Mouse (Mus musculus): Measurements from ENCODE around the gene Nkiras2. TPM values are rescaled to one million over a fixed set of nuclear protein-coding genes. Genes with fewer than 3 reads are reported as not detected.
A peak's percentile ranks its signal among the peaks of the same experiment; 100 is the strongest.

Nkiras2 gene
- polyA plus RNA-seq, 1 experiment from 2014 or later: 122 TPM

GRCm38 (mm10) chr11:100619485-100619975 lies 486 bp downstream of the Nkiras2 start:
- Histone ChIP-seq H3K27me3 (no peaks in the 10 kb centered on the region), H3K4me1 (replicated peaks) (peaks cover 44% of the 10 kb centered on the region), H3K9me3 (no peaks in the 10 kb centered on the region), H3K27ac (peak overlapping the region; percentile 93), H3K4me3 (replicated peaks) (peak overlapping the region; percentile 83), H3K36me3 (peaks cover 6% of the 10 kb centered on the region), H3K9ac (replicated peaks) (peak overlapping the region; percentile 92), H3K4me2 (replicated peaks) (peak overlapping the region; percentile 88)
- under 1% methylated on average over 40 of the region's 40 CpGs for WGBS
- ATAC-seq: peak; percentile 98

DNA sequence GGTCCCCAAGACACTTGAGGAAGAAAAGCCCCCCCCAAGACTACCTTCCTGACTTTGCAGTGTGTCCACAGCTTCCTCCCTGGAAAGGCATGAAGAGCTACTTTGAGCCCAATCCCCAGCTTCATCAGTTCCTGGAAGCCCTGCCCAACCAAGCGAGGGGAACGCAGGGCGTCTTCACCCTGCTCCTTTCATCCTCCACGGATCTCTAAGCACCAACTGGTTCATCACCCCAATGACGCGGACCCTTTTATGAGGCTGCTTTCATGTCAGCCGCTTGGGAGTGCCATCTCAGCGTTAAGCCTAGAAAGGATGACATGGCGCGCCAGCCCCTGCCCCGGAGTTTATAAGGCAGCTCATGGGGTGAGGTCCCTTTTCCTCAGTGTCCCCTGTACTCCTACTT lies 938 bp downstream of the Nkiras2 start, which contains the start of gene Dnajc7:
TSS of gene Dnajc7 (minus strand) at position 187 of the 400 bp plus-strand sequence.
- no peaks in the 10 kb centered on the region for H3K9me3 ChIP-seq
- H3K36me3 ChIP-seq: peaks cover 10% of the 10 kb centered on the region
- H3K27ac ChIP-seq: peak within 1 kb of the TSS; percentile 93
- H3K4me1 ChIP-seq (replicated peaks): peaks cover 41% of the 10 kb centered on the region
- WGBS: 2% methylated on average over 11 of the region's 11 CpGs
- no peaks in the 10 kb centered on the region for H3K27me3 ChIP-seq
- H3K4me3 ChIP-seq (replicated peaks): peak within 1 kb of the TSS; percentile 83
- H3K9ac ChIP-seq (replicated peaks): peak within 1 kb of the TSS; percentile 92
- peak within 1 kb of the TSS; percentile 88 for H3K4me2 ChIP-seq (replicated peaks)
- no peak for ATAC-seq

DNA sequence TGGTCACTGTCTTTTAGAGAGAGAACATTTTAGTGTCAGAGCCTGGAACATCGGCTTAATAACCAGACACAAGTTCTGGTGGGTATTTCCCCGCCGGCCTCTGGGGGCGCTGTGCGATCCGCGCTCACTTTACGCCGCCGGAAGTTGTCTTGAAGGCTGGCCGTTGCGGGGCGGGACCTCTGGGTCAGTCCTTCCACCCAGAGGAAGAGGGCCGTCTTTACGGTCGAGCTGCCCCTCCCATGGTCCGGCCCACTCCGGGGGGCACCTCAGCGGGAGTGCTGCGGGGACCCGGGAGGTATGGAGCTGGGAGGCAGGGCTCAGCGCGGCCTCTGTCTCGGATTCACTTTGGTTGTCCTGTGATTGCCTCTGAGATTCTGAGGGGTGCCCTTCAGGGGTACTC lies 3.7 kb downstream of the Nkiras2 start:
- Histone ChIP-seq H3K9me3 (no peaks in the 10 kb centered on the region), H3K4me2 (replicated peaks) (peak overlapping the region; percentile 76), H3K36me3 (peaks cover 33% of the 10 kb centered on the region), H3K27me3 (no peaks in the 10 kb centered on the region), H3K4me1 (replicated peaks) (peaks cover 34% of the 10 kb centered on the region), H3K4me3 (replicated peaks) (peak overlapping the region; percentile 77), H3K9ac (replicated peaks) (peak overlapping the region; percentile 93), H3K27ac (peak overlapping the region; percentile 87)
- ATAC-seq: peak; percentile 55
- 0% methylated on average over 24 of the region's 24 CpGs for WGBS

DNA sequence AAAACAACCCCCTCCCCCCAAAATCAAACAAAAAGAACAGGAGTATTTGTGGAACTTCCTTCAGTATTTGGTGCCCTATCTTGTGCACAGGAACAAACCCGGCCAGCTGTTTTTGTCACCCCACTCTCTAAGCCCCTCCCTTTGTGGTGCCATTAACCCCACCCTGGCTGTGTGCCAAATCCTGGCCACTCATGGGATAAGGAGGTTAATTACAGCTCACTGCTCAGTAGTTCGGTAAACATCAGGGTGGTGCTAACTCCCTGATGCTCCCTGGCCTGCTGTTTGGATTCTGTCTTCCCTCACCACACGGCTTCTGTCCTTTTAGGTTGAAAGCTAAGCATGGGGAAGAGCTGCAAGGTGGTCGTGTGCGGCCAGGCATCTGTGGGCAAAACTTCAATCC lies 4.8 kb downstream of the Nkiras2 start:
- WGBS: 60% methylated on average over 5 of the region's 5 CpGs
- Histone ChIP-seq H3K27me3 (no peaks in the 10 kb centered on the region), H3K9me3 (no peaks in the 10 kb centered on the region), H3K4me3 (replicated peaks) (peak overlapping the region; percentile 77), H3K36me3 (peaks cover 33% of the 10 kb centered on the region), H3K9ac (replicated peaks) (peak overlapping the region; percentile 45; the same call in 1 of the 2 replicates), H3K4me2 (replicated peaks) (peak overlapping the region; percentile 76), H3K27ac (no peak overlapping the region), H3K4me1 (replicated peaks) (peaks cover 32% of the 10 kb centered on the region)
- ATAC-seq: no peak

DNA sequence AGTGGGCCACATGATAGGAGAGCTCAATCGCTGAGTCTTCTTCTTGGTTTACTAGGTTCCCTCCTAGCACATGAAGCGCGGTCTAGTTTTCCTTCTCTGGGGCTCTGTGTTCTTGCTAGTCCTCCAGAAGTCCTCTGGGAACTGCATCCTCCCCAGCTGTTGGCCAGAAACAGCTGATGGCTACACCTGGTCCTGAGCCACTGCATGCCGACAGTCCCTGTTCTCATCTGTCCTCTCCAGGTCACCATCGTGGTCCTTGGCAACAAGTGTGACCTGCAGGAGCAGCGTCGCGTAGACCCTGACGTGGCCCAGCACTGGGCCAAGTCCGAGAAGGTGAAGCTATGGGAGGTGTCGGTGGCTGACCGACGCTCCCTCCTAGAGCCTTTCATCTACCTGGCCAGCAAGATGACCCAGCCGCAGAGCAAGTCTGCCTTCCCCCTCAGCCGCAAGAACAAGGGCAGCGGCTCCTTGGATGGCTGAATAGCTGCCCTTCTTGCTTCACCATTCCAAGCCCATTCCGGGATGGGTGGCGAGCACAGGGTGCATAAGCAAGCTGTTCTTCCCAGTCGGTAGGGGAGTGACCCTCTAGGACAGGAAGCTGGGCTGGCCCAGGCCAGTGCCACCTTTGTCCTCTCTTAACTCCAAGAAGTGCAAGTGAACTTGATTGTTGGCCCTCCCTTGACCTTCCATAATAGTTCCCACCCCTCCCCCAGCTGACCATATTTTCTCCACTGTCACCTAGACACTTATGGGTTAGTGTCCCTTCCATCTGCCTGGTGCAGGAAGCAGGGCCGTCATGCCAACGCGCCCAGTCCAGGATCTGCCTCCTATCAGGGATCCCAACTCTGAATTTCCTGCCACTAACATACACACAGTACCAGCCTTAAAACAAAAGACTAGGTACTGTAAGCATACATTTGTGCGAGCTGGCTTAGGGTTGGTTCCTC lies 7.0 kb downstream of the Nkiras2 start:
- 94% methylated on average over 23 of the region's 23 CpGs for WGBS
- ATAC-seq: no peak
- Histone ChIP-seq H3K27me3 (no peaks in the 10 kb centered on the region), H3K9me3 (no peaks in the 10 kb centered on the region), H3K9ac (replicated peaks) (no peak overlapping the region), H3K4me1 (replicated peaks) (peaks cover 29% of the 10 kb centered on the region), H3K4me3 (replicated peaks) (no peak overlapping the region), H3K27ac (no peak overlapping the region), H3K36me3 (peaks cover 33% of the 10 kb centered on the region), H3K4me2 (replicated peaks) (no peak overlapping the region)

DNA sequence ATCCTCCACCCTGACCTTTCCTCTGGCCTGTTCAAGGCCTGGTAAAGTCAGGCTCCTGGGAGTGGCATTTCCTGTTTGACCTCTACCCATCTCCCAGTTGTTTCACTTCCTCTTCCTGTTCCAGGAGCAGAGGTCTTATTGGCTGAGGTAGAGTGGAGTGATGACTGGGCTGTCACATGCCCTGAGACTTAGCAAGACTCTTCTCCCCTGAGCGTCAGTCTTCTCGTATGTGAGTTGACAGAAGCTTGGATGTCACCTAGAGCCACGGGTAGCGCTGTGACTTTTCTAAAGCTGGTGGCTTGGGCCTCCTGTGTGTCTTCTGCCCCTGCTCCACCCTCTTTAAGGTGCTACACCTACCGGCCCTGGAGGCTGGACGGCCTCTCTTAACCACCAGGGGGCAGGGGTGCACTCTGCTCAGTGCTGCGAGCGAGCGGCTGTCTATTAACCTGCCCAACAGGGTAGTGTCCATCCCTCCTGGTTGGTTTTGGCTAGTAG lies 7.7 kb downstream of the Nkiras2 start:
- WGBS: 25% methylated on average over 9 of the region's 9 CpGs
- peaks cover 29% of the 10 kb centered on the region for H3K4me1 ChIP-seq (replicated peaks)
- no peak overlapping the region for H3K4me2 ChIP-seq (replicated peaks)
- H3K27ac ChIP-seq: no peak overlapping the region
- peak; percentile 62; the same call in 1 of the 2 replicates for ATAC-seq
- peaks cover 33% of the 10 kb centered on the region for H3K36me3 ChIP-seq
- no peak overlapping the region for H3K9ac ChIP-seq (replicated peaks)
- H3K27me3 ChIP-seq: no peaks in the 10 kb centered on the region
- no peaks in the 10 kb centered on the region for H3K9me3 ChIP-seq
- no peak overlapping the region for H3K4me3 ChIP-seq (replicated peaks)

GRCm38 (mm10) chr11:100628056-100628455 lies 9.0 kb downstream of the Nkiras2 start:
- ATAC-seq: no peak
- WGBS: 95% methylated on average over 5 of the region's 5 CpGs
- Histone ChIP-seq H3K9me3 (no peaks in the 10 kb centered on the region), H3K36me3 (peaks cover 33% of the 10 kb centered on the region), H3K4me3 (replicated peaks) (no peak overlapping the region), H3K27ac (no peak overlapping the region), H3K9ac (replicated peaks) (no peak overlapping the region), H3K4me1 (replicated peaks) (peaks cover 25% of the 10 kb centered on the region), H3K4me2 (replicated peaks) (no peak overlapping the region), H3K27me3 (0 out of 2 replicates have a peak, but pooled peaks cover under 1% of the 10 kb centered on the region)

- Histone ChIP-seq H3K4me3 (replicated peaks) (no peak overlapping the region), H3K9me3 (no peaks in the 10 kb centered on the region), H3K4me1 (replicated peaks) (peaks cover 18% of the 10 kb centered on the region), H3K27ac (peak overlapping the region; percentile 39; the same call in 1 of the 2 replicates), H3K4me2 (replicated peaks) (no peak overlapping the region), H3K27me3 (0 out of 2 replicates have a peak, but pooled peaks cover 2% of the 10 kb centered on the region), H3K9ac (replicated peaks) (peak overlapping the region; percentile 15; the same call in 1 of the 2 replicates), H3K36me3 (peaks cover 33% of the 10 kb centered on the region)
- ATAC-seq: 0 out of 2 replicates have a peak, but pooled peaks have one; percentile 19
- 57% methylated on average over 13 of the region's 13 CpGs for WGBS
These were observed 9.9 kb downstream of the Nkiras2 start for GRCm38 (mm10) chr11:100628862-100629352.

DNA sequence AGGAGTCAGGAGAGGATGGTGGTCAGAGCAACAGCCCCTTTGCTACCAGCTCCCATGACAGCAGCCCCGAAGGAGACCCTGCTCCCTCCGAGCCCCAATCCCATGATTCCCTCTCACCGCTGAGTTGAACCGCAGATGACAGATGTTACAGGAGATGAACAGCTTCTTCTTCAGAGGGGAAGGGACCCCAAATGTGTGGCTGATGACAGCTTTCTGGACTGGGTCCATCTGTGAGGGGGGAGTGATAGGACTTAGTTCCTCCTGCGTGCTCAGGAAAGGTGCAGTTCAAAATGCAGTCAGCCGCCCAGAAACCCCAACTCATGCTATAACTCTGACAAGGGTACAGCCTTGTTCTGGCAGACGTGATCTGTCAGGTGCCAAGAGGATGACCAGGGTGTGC lies 15.5 kb downstream of the Nkiras2 start:
- 80% methylated on average over 7 of the region's 7 CpGs for WGBS
- H3K27ac ChIP-seq: no peak overlapping the region
- no peak overlapping the region for H3K9ac ChIP-seq (replicated peaks)
- H3K9me3 ChIP-seq: no peaks in the 10 kb centered on the region
- H3K27me3 ChIP-seq: peaks cover 11% of the 10 kb centered on the region
- no peaks in the 10 kb centered on the region; the same call in 1 of the 2 replicates for H3K4me1 ChIP-seq (replicated peaks)
- H3K4me3 ChIP-seq (replicated peaks): no peak overlapping the region
- no peak for ATAC-seq
- H3K4me2 ChIP-seq (replicated peaks): no peak overlapping the region
- H3K36me3 ChIP-seq: no peaks in the 10 kb centered on the region

- Histone ChIP-seq H3K36me3 (no peaks in the 10 kb centered on the region), H3K4me2 (replicated peaks) (peak overlapping the region; percentile 71), H3K27ac (no peak overlapping the region), H3K27me3 (peaks cover 27% of the 10 kb centered on the region), H3K4me1 (replicated peaks) (peaks cover 11% of the 10 kb centered on the region), H3K4me3 (replicated peaks) (peak overlapping the region; percentile 40), H3K9ac (replicated peaks) (peak overlapping the region; percentile 60), H3K9me3 (no peaks in the 10 kb centered on the region)
- WGBS: 6% methylated on average over 52 of the region's 52 CpGs
- peak; percentile 79 for ATAC-seq
These were observed 21.3 kb downstream of the Nkiras2 start for GRCm38 (mm10) chr11:100640159-100640906.

Data from midbrain, embryonic 13.5 days (tissue).